Mouse (Mus musculus) gastrocnemius, postnatal 14 days (tissue): ENCODE results near the gene Irf2. TPM values are rescaled to one million over a fixed set of nuclear protein-coding genes. Genes with fewer than 3 reads are reported as not detected.

ENCODE experiments used
- DNase-seq: peaks from one replicate; pipeline ENCODE4 v3.0.0; 2021; ENCODE audit warnings: mixed read lengths
- intact Hi-C: fragments of 180-260 bp; cut with DNase I; formaldehyde crosslinking; loops from one replicate; pipeline ENCODE4 v1.15.1; 2025; ENCODE audit warnings: low total_unique reads
- total RNA-seq, 2 experiments: library from RNA; stranded (reverse); gene quantifications; 2 replicates each; pipeline ENCODE4 v1.2.3; 2021

Gene Irf2
- total RNA-seq, 2 experiments from 2014 or later = 25.4 to 26.2 TPM

GRCm38 (mm10) chr8:46892511-46893273, 153.2 kb downstream of the Irf2 start:
- intact Hi-C loops = no loop called here
- DNase-seq = peak; percentile 61

- DNase-seq = no peak
- intact Hi-C loops = no loop called here
Measured at GRCm38 (mm10) chr8:46894385-46894784, 154.9 kb downstream of the Irf2 start.

- DNase-seq = no peak
- intact Hi-C loops = no loop called here
Measured at GRCm38 (mm10) chr8:46896005-46896404, 156.5 kb downstream of the Irf2 start.

- DNase-seq = no peak
- intact Hi-C loops = no loop called here
Measured at GRCm38 (mm10) chr8:46896704-46897103, 157.2 kb downstream of the Irf2 start.

Other genes with a start within 250 kb of the Irf2 start
- gene Cenpu, start 187.7 kb upstream of the Irf2 start, total RNA-seq = 1 to 10 TPM in 1 of 2 experiments, under 1 TPM in 1; 0.55 to 1.1 TPM
- gene Primpol, start 122.5 kb upstream of the Irf2 start, total RNA-seq = 1 to 10 TPM; 2.7 to 2.8 TPM
- gene Casp3, start 122.4 kb upstream of the Irf2 start, total RNA-seq = 1 to 10 TPM; 5.5 to 9.8 TPM
- under 1 TPM; 0.55 to 0.69 TPM for gene Enpp6, start 247.2 kb downstream of the Irf2 start, total RNA-seq